Mouse (Mus musculus) cortical plate, adult 2 months (tissue): ENCODE results near the gene Zfp811. TPM values are rescaled to one million over a fixed set of nuclear protein-coding genes. Genes with fewer than 3 reads are reported as not detected.

Experiments used
- H3K27ac ChIP-seq: fragments of 200-500 bp; 2 replicates; pipeline ENCODE4 v1.5.1; 2012; ENCODE audit warnings: low read length, control low read depth, inconsistent platforms; ENCODE audit not compliant: insufficient read depth
- H3K4me1 ChIP-seq: fragments of 200-500 bp; 2 replicates; pipeline ENCODE4 v1.6.1; 2011; ENCODE audit warnings: low read length; ENCODE audit not compliant: control insufficient read depth, insufficient read depth
- H3K4me3 ChIP-seq: fragments of 200-500 bp; 2 replicates; pipeline ENCODE4 v1.5.1; 2011; ENCODE audit warnings: mild to moderate bottlenecking, low read length, control low read depth; ENCODE audit not compliant: insufficient read depth
- CTCF ChIP-seq: fragments of 200-500 bp; IDR thresholded peaks from 2 replicates; pipeline ENCODE4 v1.5.1; 2011; ENCODE audit warnings: mild to moderate bottlenecking, control low read depth, low read length; ENCODE audit not compliant: insufficient read depth; ENCODE audit errors: extremely low read depth
- POLR2A ChIP-seq: fragments of 200-500 bp; IDR thresholded peaks from 2 replicates; pipeline ENCODE4 v1.6.1; 2011; ENCODE audit warnings: mild to moderate bottlenecking, low read length, control low read depth; ENCODE audit not compliant: insufficient read depth; ENCODE audit errors: extremely low read depth
- polyA plus RNA-seq: library from polyadenylated mRNA; depleted of rRNA; stranded (reverse); fragments of >200 nt; gene quantifications from 2 replicates; pipeline ENCODE4 v1.2.3, GENCODE M21; 2012

Zfp811 gene
- polyA plus RNA-seq, 1 experiment = 6.4 TPM

DNA sequence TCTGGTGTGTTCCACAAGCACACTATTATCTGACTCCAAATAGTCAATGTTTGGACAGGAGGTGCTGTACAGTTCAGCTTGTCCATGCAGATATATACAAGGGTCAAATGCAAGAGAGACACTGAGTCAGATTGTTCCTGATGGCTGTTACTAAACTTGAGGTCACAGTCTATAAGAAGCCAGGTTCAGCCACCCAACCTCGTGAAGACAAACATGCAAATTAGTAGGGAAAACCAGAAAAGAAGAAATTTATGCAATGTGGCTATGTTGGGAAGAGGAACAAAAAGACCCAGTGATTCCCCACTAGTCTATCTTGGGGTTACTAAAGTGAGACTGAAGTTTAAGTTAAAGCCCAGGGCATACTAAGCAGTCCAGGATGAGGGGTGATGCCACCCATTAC, 917 bp upstream of the Zfp811 start:
- no peak overlapping the region for H3K4me3 ChIP-seq
- H3K4me1 ChIP-seq = peaks cover 1% of the 10 kb centered on the region; the same call in 1 of the 2 replicates
- no peak overlapping the region for H3K27ac ChIP-seq
- TF ChIP-seq POLR2A = no peak
- no peak for TF ChIP-seq CTCF

DNA sequence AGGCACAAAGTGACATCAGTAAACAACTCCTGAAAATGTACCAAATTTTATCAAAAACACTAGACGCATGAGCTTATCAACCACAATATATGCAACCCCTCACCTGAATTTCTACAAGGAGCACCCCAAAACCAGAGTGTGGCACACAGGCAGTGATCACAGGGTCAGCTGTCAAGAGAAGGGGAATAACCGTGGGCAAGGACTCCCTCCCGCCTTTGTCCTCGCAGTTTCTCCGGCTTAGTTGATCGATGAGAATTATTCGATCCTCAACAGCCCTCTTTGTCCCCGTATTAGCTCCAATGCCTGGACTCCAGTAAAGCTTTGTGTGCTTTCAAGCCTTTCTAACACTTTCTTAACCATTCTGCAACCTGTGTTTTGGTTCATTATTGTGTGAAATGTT, 810 bp downstream of the Zfp811 start:
- Histone ChIP-seq H3K27ac (no peak overlapping the region), H3K4me1 (peaks cover 1% of the 10 kb centered on the region; the same call in 1 of the 2 replicates), H3K4me3 (peak overlapping the region; percentile 52)
- TF ChIP-seq POLR2A (no peak), CTCF (no peak)

DNA sequence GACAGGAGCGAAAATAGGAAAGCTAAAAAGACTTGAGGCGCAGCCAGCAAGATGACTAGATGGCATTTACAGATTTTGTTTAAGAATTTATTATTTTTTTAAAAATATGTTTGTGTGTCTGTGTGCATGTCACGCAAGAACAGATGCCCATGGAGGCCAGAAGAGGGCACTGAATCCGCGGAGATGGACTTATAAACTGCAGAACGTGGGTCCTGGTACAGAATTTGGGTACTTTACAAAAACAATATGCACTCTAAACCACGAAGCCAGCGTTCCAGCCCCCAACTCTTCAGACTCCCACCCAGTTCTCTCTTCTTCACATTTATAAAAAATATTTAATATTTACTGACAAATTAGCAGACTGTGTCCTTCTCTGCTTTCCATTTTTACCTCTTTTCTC, 20.5 kb downstream of the Zfp811 start:
- TF ChIP-seq POLR2A = no peak
- no peak for TF ChIP-seq CTCF
- Histone ChIP-seq H3K4me3 (no peak overlapping the region), H3K4me1 (peaks cover 7% of the 10 kb centered on the region), H3K27ac (no peak overlapping the region)

DNA sequence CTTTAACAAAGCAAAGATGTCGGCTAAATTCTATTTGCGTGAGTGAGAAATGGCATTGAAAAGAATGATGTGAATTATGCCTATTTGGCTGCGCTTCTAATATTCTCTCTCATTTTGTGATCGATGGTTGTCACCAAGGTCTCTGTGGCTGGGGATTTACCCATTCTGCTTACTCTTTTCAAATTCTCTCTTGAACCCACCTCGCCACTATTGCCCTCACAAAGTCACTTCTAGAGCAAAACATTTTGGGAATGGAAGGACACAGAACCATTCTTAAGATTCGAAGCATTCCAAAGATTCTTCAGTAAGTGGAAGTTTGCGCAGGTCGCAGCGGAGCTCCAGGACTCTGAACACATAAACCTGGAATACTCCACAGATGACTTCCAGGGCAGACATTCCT, 21.2 kb downstream of the Zfp811 start:
- peaks cover 8% of the 10 kb centered on the region for H3K4me1 ChIP-seq
- H3K4me3 ChIP-seq = peak overlapping the region; percentile 62; the same call in 1 of the 2 replicates
- no peak for TF ChIP-seq CTCF
- no peak for TF ChIP-seq POLR2A
- H3K27ac ChIP-seq = no peak overlapping the region

DNA sequence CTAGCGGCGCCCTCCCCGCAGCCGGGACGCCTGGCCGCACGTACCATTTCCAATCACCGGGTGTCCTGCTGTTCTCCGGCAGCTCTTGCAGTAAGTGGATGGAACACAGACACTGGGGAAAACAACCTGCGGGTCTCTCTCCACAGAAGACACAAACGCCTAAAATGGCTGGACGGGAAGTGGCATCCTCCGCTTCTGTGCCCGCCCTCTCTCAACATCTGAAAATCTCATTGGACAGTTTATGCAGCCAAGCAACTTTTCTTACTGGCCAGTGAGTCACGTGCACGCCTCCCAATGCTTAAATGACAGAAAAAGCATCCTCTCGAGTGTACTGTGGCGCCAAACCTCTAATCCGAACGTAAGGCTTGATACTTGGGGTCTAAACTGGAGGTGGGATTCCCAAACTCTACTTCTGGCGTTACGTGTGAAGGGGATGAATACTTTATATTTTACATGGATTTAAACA, 21.6 kb downstream of the Zfp811 start, which contains the start of gene Zfp871:
Gene Zfp871, minus strand, starts transcription at position 194 of the 466 bp plus-strand sequence.
- Histone ChIP-seq H3K27ac (peak within 1 kb of the TSS; percentile 76), H3K4me3 (peak within 1 kb of the TSS; percentile 62), H3K4me1 (peaks cover 8% of the 10 kb centered on the region)
- peak; percentile 95 for TF ChIP-seq POLR2A
- no peak for TF ChIP-seq CTCF

DNA sequence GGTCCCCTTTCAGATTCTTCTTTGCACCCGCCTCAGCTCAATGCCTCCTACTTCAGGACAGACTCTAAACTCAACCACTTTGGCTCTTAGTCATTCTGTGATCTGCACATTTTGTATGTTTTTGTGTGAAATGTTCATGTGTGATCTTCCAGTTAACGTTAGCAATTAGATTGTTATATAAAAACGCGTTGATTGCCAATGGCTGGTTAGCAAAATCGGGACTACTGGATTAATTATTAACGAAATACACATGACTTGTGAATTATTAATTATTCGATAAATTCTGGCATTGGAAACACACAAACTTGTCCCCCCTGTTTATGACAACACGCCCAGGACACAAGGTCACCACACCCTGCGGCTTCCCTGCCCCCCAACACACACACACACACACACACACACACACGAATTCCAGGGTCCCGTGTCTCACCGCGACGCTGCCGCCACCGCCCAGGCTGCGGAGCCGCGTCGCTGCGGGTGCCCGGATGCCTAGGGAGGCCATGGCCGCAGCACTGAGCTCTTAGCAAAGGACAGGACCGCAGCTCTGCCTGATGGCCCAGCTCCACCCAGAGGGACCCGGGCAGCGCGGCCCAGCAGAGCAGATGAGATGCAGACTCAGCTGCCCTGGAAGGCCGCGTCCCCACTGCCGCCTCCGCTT, 22.2 kb downstream of the Zfp811 start:
- peak overlapping the region; percentile 62 for H3K4me3 ChIP-seq
- peak overlapping the region; percentile 76 for H3K27ac ChIP-seq
- TF ChIP-seq POLR2A = no peak
- TF ChIP-seq CTCF = no peak
- peaks cover 8% of the 10 kb centered on the region for H3K4me1 ChIP-seq

DNA sequence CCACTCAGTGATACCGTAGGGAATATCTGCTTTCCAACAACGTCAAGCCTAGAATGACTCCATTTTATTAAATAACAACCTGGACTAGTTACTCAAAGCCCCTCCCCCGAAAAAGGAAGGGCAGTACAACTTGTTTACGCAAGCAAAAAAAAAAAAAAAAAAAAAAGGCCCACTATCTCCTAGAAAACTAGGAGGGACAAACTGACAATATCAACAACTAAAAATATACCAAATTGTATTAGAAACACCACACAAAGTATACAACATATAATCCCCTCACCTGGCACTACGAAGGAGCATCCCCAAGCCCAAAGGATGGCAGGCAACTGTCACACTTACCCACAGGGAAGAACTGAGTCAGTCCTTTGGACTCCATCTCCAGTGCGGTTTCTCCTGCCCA, 22.8 kb downstream of the Zfp811 start:
- Histone ChIP-seq H3K4me3 (peak overlapping the region; percentile 62), H3K4me1 (peaks cover 8% of the 10 kb centered on the region), H3K27ac (no peak overlapping the region)
- TF ChIP-seq CTCF = no peak
- TF ChIP-seq POLR2A = no peak

DNA sequence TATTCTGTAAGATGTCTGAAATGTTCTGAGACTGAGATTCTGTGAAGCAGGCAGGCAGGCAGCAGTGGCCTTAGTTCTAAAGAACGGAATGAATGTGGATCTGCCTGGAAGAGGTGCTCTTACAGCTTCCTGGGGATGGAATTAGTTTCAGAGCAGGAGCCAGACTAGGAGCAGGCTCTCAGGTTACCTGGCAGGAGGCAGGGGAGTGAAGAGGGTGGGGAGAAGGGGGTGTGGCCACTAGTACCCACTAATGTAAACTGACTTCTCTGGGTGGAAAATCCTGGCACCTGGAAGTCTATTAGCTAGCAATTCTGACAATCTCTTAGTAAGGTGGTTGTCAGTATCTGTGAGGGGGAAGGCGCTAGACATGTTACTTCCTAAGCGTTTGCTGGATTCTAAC, 24.1 kb downstream of the Zfp811 start:
- H3K27ac ChIP-seq = no peak overlapping the region
- TF ChIP-seq CTCF (no peak), POLR2A (no peak)
- H3K4me3 ChIP-seq = no peak overlapping the region
- H3K4me1 ChIP-seq = peaks cover 8% of the 10 kb centered on the region

DNA sequence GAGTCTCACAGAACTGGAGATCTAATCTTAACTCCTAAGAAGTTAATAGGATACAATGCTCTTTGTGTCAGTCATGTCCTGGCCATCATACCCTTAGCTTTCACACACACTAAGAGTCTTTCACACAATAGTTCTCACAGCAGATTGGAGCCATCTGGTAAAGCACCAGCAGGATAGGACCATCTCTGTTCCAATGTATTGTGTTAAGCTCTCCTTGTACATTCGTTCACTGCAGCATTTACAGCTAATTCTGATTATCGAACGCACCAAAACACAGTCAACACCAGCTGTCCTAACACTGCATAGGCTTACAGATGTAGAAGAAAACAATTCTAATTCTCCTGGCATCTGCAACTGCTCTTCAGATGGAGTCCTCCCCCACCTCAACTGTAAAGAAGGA, 32.2 kb downstream of the Zfp811 start:
- peaks cover 6% of the 10 kb centered on the region for H3K4me1 ChIP-seq
- H3K27ac ChIP-seq = no peak overlapping the region
- no peak overlapping the region for H3K4me3 ChIP-seq
- no peak for TF ChIP-seq POLR2A

DNA sequence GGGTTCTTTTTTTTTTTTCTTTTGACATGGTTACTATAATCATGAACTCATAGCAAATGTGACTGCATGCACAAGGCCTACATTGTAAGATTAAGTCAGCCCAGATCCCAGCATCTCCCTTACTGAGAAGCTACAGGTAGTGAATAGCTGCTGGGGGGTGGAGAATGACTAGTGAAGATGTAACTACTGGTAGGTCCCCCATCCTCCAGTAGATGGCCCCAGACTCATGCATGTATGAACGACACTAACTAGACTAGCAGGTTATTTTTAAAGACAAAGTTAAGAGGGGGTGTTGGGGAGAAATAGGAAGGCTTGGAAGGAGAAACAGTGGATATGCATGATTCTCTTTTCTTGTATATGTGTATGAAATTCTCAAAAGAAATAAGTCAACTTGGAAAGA, 38.5 kb downstream of the Zfp811 start:
- H3K27ac ChIP-seq = no peak overlapping the region
- TF ChIP-seq POLR2A (no peak), CTCF (peak; percentile 26; the same call in 1 of the 2 replicates)
- peaks cover 2% of the 10 kb centered on the region; the same call in 1 of the 2 replicates for H3K4me1 ChIP-seq
- H3K4me3 ChIP-seq = no peak overlapping the region

DNA sequence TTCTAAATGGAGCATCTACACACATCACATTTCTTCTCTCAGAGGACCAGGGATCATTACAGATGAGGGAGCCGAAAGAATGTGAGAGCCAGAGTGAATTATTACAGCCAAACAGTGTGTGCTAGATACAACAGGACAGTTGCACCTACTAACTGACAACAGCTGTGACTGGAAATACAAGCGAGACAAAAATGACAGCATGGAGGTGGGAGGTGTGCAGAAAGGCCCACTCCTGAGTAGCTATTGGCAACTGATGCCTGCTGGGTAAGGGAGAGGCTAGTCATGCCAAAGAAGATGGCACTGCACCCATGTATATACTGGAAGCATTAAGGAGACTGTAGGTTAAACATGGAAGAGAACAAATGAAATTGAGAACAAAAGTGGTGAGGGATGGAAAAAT, 43.3 kb downstream of the Zfp811 start:
- TF ChIP-seq POLR2A = no peak
- no peak for TF ChIP-seq CTCF
- no peak overlapping the region for H3K4me3 ChIP-seq
- H3K27ac ChIP-seq = no peak overlapping the region
- H3K4me1 ChIP-seq = peaks cover 2% of the 10 kb centered on the region; the same call in 1 of the 2 replicates
